Mouse (Mus musculus): ENCODE measurements around the gene Dact2. TPM values are rescaled to one million over a fixed set of nuclear protein-coding genes. Genes with fewer than 3 reads are reported as not detected.

Gene Dact2
- total and polyA plus RNA-seq, 3 experiments, result not detected

- DNase-seq (ENCODE audit: low read depth, low spot score), result no peak
- H3K36me3 ChIP-seq (ENCODE audit: control insufficient read depth in 1 of 2, insufficient read depth in 2 of 2, low read length in 2 of 2), result no peaks in the 10 kb centered on the region
- H3K9me3 ChIP-seq (replicated peaks; ENCODE audit: insufficient read depth, low read length), result no peaks in the 10 kb centered on the region
- no peak for TF ChIP-seq NRF1 (IDR thresholded peaks at IDR 0.05; ENCODE audit: insufficient read depth, low read depth, low read length, poor library complexity, severe bottlenecking)
- TF ChIP-seq BHLHE40 (IDR thresholded peaks at IDR 0.05; ENCODE audit: borderline replicate concordance, low read depth, low read length), result no peak
- no peak for TF ChIP-seq SIN3A (IDR thresholded peaks at IDR 0.05; ENCODE audit: low read length)
- TF ChIP-seq MXI1 (IDR thresholded peaks at IDR 0.05; ENCODE audit: low read depth, low read length), result no peak
- TF ChIP-seq UBTF (IDR thresholded peaks at IDR 0.05; ENCODE audit: borderline replicate concordance, insufficient read depth, low read depth, low read length), result no peak
- no peak for TF ChIP-seq MYC (IDR thresholded peaks at IDR 0.05; ENCODE audit: low read depth, low read length)
- no peak for TF ChIP-seq POLR2A (IDR thresholded peaks at IDR 0.05; ENCODE audit: control insufficient read depth in 1 of 2, insufficient read depth in 1 of 2, low read depth in 1 of 2, low read length in 2 of 2, poor library complexity in 1 of 2)
- no peak for TF ChIP-seq MAFK (IDR thresholded peaks at IDR 0.05; ENCODE audit: borderline replicate concordance, low read depth, low read length)
- no peak for TF ChIP-seq TBP (IDR thresholded peaks at IDR 0.05; ENCODE audit: low read depth, low read length)
- TF ChIP-seq CHD1 (IDR thresholded peaks at IDR 0.05; ENCODE audit: low read depth, low read length), result no peak
- TF ChIP-seq RCOR1 (IDR thresholded peaks at IDR 0.05; ENCODE audit: low read depth, low read length), result no peak
- TF ChIP-seq RAD21 (IDR thresholded peaks at IDR 0.05; ENCODE audit: low read depth, low read length), result no peak
- TF ChIP-seq ZMIZ1 (IDR thresholded peaks at IDR 0.05; ENCODE audit: low read depth, low read length), result no peak
- no peaks in the 10 kb centered on the region for H3K79me2 ChIP-seq (ENCODE audit: control insufficient read depth, insufficient read depth, low read length, poor library complexity)
- H3K4me3 ChIP-seq (ENCODE audit: control insufficient read depth in 1 of 2, insufficient read depth in 1 of 2, low read depth in 2 of 2, low read length in 2 of 2), result no peak overlapping the region
- H3K27ac ChIP-seq (ENCODE audit: control insufficient read depth, low read depth, low read length), result no peak overlapping the region
- no peaks in the 10 kb centered on the region for H3K4me1 ChIP-seq (ENCODE audit: control insufficient read depth in 1 of 2, insufficient read depth in 2 of 2, low read length in 2 of 2)
- H3K27me3 ChIP-seq (ENCODE audit: control insufficient read depth in 1 of 2, insufficient read depth in 2 of 2, low read length in 2 of 2), result no peaks in the 10 kb centered on the region
- no peak overlapping the region for H3K9ac ChIP-seq (ENCODE audit: control insufficient read depth, low read depth, low read length, poor library complexity, severe bottlenecking)
Observed at GRCm38 (mm10) chr17:14213976-14214529, 9.9 kb upstream of the Dact2 start.

GRCm38 (mm10) chr17:14212796-14213195, 8.7 kb upstream of the Dact2 start:
- H3K36me3 ChIP-seq (ENCODE audit: control insufficient read depth in 1 of 2, insufficient read depth in 2 of 2, low read length in 2 of 2), result no peaks in the 10 kb centered on the region
- no peak overlapping the region for H3K9ac ChIP-seq (ENCODE audit: control insufficient read depth, low read depth, low read length, poor library complexity, severe bottlenecking)
- H3K4me3 ChIP-seq (ENCODE audit: control insufficient read depth in 1 of 2, insufficient read depth in 1 of 2, low read depth in 2 of 2, low read length in 2 of 2), result no peak overlapping the region
- H3K4me1 ChIP-seq (ENCODE audit: control insufficient read depth in 1 of 2, insufficient read depth in 2 of 2, low read length in 2 of 2), result no peaks in the 10 kb centered on the region
- no peak for DNase-seq (ENCODE audit: low read depth, low spot score)
- no peaks in the 10 kb centered on the region for H3K9me3 ChIP-seq (replicated peaks; ENCODE audit: insufficient read depth, low read length)
- no peak overlapping the region for H3K27ac ChIP-seq (ENCODE audit: control insufficient read depth, low read depth, low read length)
- H3K27me3 ChIP-seq (ENCODE audit: control insufficient read depth in 1 of 2, insufficient read depth in 2 of 2, low read length in 2 of 2), result no peaks in the 10 kb centered on the region
- no peaks in the 10 kb centered on the region for H3K79me2 ChIP-seq (ENCODE audit: control insufficient read depth, insufficient read depth, low read length, poor library complexity)
- no peak for TF ChIP-seq GABPA (IDR thresholded peaks at IDR 0.05; ENCODE audit: low read depth, low read length)
- TF ChIP-seq USF2 (IDR thresholded peaks at IDR 0.05; ENCODE audit: borderline replicate concordance in 1 of 2, insufficient read depth in 1 of 2, low read depth in 1 of 2, low read length in 2 of 2), result no peak
- no peak for TF ChIP-seq BHLHE40 (IDR thresholded peaks at IDR 0.05; ENCODE audit: borderline replicate concordance, low read depth, low read length)
- no peak for TF ChIP-seq POLR2A (IDR thresholded peaks at IDR 0.05; ENCODE audit: control insufficient read depth in 1 of 2, insufficient read depth in 1 of 2, low read depth in 1 of 2, low read length in 2 of 2, poor library complexity in 1 of 2)
- no peak for TF ChIP-seq ETS1 (IDR thresholded peaks at IDR 0.05; ENCODE audit: low read depth, low read length)
- TF ChIP-seq NELFE (IDR thresholded peaks at IDR 0.05; ENCODE audit: low read depth, low read length), result no peak
- TF ChIP-seq POLR2AphosphoS5 (IDR thresholded peaks at IDR 0.05; ENCODE audit: borderline replicate concordance, low read depth, low read length), result no peak
- TF ChIP-seq E2F4 (IDR thresholded peaks at IDR 0.05; ENCODE audit: borderline replicate concordance, low read depth, low read length), result no peak
- no peak for TF ChIP-seq TCF12 (IDR thresholded peaks at IDR 0.05; ENCODE audit: low read depth, low read length)
- TF ChIP-seq MAZ (IDR thresholded peaks at IDR 0.05; ENCODE audit: low read depth, low read length), result no peak
- TF ChIP-seq ELF1 (IDR thresholded peaks at IDR 0.05; ENCODE audit: low read depth, low read length), result no peak
- TF ChIP-seq ZNF384 (IDR thresholded peaks at IDR 0.05; ENCODE audit: low read depth, low read length), result no peak
- TF ChIP-seq JUND (IDR thresholded peaks at IDR 0.05; ENCODE audit: low read depth, low read length), result no peak
- no peak for TF ChIP-seq CTCF (IDR thresholded peaks at IDR 0.05 in 2 of 3, conservative IDR thresholded peaks at IDR 0.05 in 1 of 3; ENCODE audit: control insufficient read depth in 1 of 3, insufficient read depth in 1 of 3, low read depth in 2 of 3, low read length in 3 of 3, poor library complexity in 1 of 3, severe bottlenecking in 1 of 3)
- no peak for TF ChIP-seq ZMIZ1 (IDR thresholded peaks at IDR 0.05; ENCODE audit: low read depth, low read length)
- no peak for TF ChIP-seq ZKSCAN1 (IDR thresholded peaks at IDR 0.05; ENCODE audit: low read depth, low read length)
- TF ChIP-seq RCOR1 (IDR thresholded peaks at IDR 0.05; ENCODE audit: low read depth, low read length), result no peak
- TF ChIP-seq UBTF (IDR thresholded peaks at IDR 0.05; ENCODE audit: borderline replicate concordance, insufficient read depth, low read depth, low read length), result no peak
- no peak for TF ChIP-seq TAL1 (IDR thresholded peaks at IDR 0.05; ENCODE audit: low read length)
